ENCODE assay signal across 18 mouse cellular contexts in genomic region chr15:79135783-79136575, GRCm38 (mm10). TPM values are rescaled to one million over a fixed set of nuclear protein-coding genes. Genes with fewer than 3 reads are reported as not detected.
DNase-seq lines count a peak whose midpoint lies in the region; ATAC-seq and TF ChIP-seq lines count a peak whose summit lies in the region.
"Had no signal": no experiment of that assay in that cellular context is flagged by ENCODE, and none has a peak within 500 bp of the region (broad histone marks: within the 10 kb centered on the region; RNA-seq: fewer than 3 reads in every experiment).

No protein-coding gene starts in this region.

- TF ChIP-seq CTCF in layer of hippocampus, adult 2 months (conservative IDR thresholded peaks at IDR 0.05) = no peak
- no peak for TF ChIP-seq CTCF in kidney, adult 2 months (conservative IDR thresholded peaks at IDR 0.05; ENCODE audit: insufficient read depth, insufficient read length, low read depth, low read length)

- DNase-seq in layer of hippocampus, adult 2 months (ENCODE audit: low spot score in 2 of 2) = no peak
- DNase-seq in layer of hippocampus, adult 9-10 months (ENCODE audit: low spot score) = no peak
- peak; percentile 42 for DNase-seq in embryonic facial prominence, embryonic 14.5 days (ENCODE audit: low spot score)
- DNase-seq in kidney, adult 2 months = peak; percentile 62
- DNase-seq in kidney, postnatal 4 days = peak; percentile 36 to 48
- DNase-seq in c-Kit-positive CD71-positive TER-119-positive erythroid progenitor cells, embryonic 14.5 days (ENCODE audit: low spot score) = no peak
- DNase-seq: adrenal gland, adult 2 months; cerebellum, adult 18-20 months; thymus, adult 18-20 months had no signal

- no peak overlapping the region for H3K4me2 ChIP-seq in embryonic facial prominence, embryonic 14.5 days (ENCODE audit: low read depth, low read length)
- H3K4me2 ChIP-seq: forebrain, embryonic 13.5 days; heart, embryonic 15.5 days; hindbrain, embryonic 14.5 days; liver, embryonic 11.5 days; neural tube, embryonic 12.5 days had no signal

- no peaks in the 10 kb centered on the region for H3K27me3 ChIP-seq in embryonic facial prominence, embryonic 14.5 days (replicated peaks; ENCODE audit: control insufficient read depth, insufficient read depth, low read length)
- H3K27me3 ChIP-seq in kidney, adult 2 months (replicated peaks; ENCODE audit: control insufficient read depth, insufficient read depth, low read length) = no peaks in the 10 kb centered on the region
- H3K27me3 ChIP-seq: forebrain, embryonic 13.5 days; heart, embryonic 15.5 days; neural tube, embryonic 12.5 days had no signal

- ATAC-seq in embryonic facial prominence, embryonic 14.5 days (ENCODE audit: low read depth) = 0 out of 2 replicates have a peak, but pooled peaks have one; percentile 38
- no peak for ATAC-seq in CD4-positive, CD25-positive, alpha-beta regulatory T cell, adult 4 months
- ATAC-seq: forebrain, embryonic 13.5 days had no signal

- peak; percentile 20 for TF ChIP-seq POLR2A in kidney, adult 2 months (IDR thresholded peaks at IDR 0.05; ENCODE audit: low read depth, low read length)

- peak overlapping the region; percentile 36; the same call in 1 of the 2 replicates for H3K27ac ChIP-seq in layer of hippocampus, adult 2 months
- no peak overlapping the region for H3K27ac ChIP-seq in embryonic facial prominence, embryonic 14.5 days (replicated peaks; ENCODE audit: low read depth, low read length)
- H3K27ac ChIP-seq in kidney, adult 2 months (ENCODE audit: insufficient read depth, low read depth, low read length) = peak overlapping the region; percentile 41
- H3K27ac ChIP-seq: forebrain, embryonic 13.5 days; heart, embryonic 15.5 days; hindbrain, embryonic 14.5 days; neural tube, embryonic 12.5 days had no signal

- H3K4me3 ChIP-seq in layer of hippocampus, adult 2 months = no peak overlapping the region
- no peak overlapping the region for H3K4me3 ChIP-seq in embryonic facial prominence, embryonic 14.5 days (ENCODE audit: low read depth, low read length)
- H3K4me3 ChIP-seq in kidney, adult 2 months (ENCODE audit: insufficient read depth, low read depth, low read length) = no peak overlapping the region
- H3K4me3 ChIP-seq: forebrain, embryonic 13.5 days; heart, embryonic 15.5 days; neural tube, embryonic 12.5 days had no signal

- WGBS in embryonic facial prominence, embryonic 14.5 days = 56% methylated on average over 11 of the region's 11 CpGs
- 34% methylated on average over 11 of the region's 11 CpGs for WGBS in kidney, adult 2 months

- no peak overlapping the region for H3K9ac ChIP-seq in embryonic facial prominence, embryonic 14.5 days (ENCODE audit: low read depth, low read length)
- H3K9ac ChIP-seq: forebrain, embryonic 13.5 days; heart, embryonic 15.5 days; hindbrain, embryonic 14.5 days; neural tube, embryonic 12.5 days had no signal

- H3K4me1 ChIP-seq in embryonic facial prominence, embryonic 14.5 days (ENCODE audit: control insufficient read depth, insufficient read depth, low read length) = 0 out of 2 replicates have a peak, but pooled peaks cover 3% of the 10 kb centered on the region
- H3K4me1 ChIP-seq in kidney, adult 2 months (ENCODE audit: control insufficient read depth, insufficient read depth, low read length) = peaks cover 30% of the 10 kb centered on the region

- H3K9me3 ChIP-seq in embryonic facial prominence, embryonic 14.5 days (ENCODE audit: control insufficient read depth, low read length) = no peaks in the 10 kb centered on the region
- H3K9me3 ChIP-seq: forebrain, embryonic 13.5 days; G1E; heart, embryonic 15.5 days; neural tube, embryonic 12.5 days had no signal

- H3K36me3 ChIP-seq in embryonic facial prominence, embryonic 14.5 days (ENCODE audit: control insufficient read depth, insufficient read depth, low read length) = peaks cover 37% of the 10 kb centered on the region
- H3K36me3 ChIP-seq in kidney, adult 2 months (ENCODE audit: control insufficient read depth, insufficient read depth, low read length) = no peaks in the 10 kb centered on the region

RNA-seq across cellular contexts. Expression of gene Polr2f, which starts 4.8 kb away (rescaled TPM):
- total RNA-seq in layer of hippocampus, adult 2 months (2021) = 100 to 1,000 TPM in 1 of 2 experiments, 10 to 100 TPM in 1; 97.9 to 103 TPM
- 305 TPM in 2 replicates for polyA plus RNA-seq in embryonic facial prominence, embryonic 14.5 days (2014; fragmentation: Nextera tagmentation; extraction: Ambion mirVana)
- 50.3 and 74.9 TPM in 2 replicates for polyA plus RNA-seq in kidney, adult 2 months (2012; rRNA removed)
- 100 to 1,000 TPM in 1 of 2 experiments, 10 to 100 TPM in 1; 92.3 to 119 TPM for polyA plus RNA-seq in CD4-positive, CD25-positive, alpha-beta regulatory T cell, adult 4 months (2017; shearing (Covaris generic))

RNA-seq across cellular contexts. Expression of gene 1700088E04Rik, which starts 5.1 kb away (rescaled TPM):
- 10 to 100 TPM in 1 of 2 experiments, 1 to 10 TPM in 1; 8.8 to 10.3 TPM for total RNA-seq in layer of hippocampus, adult 2 months (2021)
- 8.5 and 12.2 TPM in 2 replicates for polyA plus RNA-seq in embryonic facial prominence, embryonic 14.5 days (2014; fragmentation: Nextera tagmentation; extraction: Ambion mirVana)
- 18.8 and 19.6 TPM in 2 replicates for polyA plus RNA-seq in kidney, adult 2 months (2012; rRNA removed)
- polyA plus RNA-seq in CD4-positive, CD25-positive, alpha-beta regulatory T cell, adult 4 months (2017; shearing (Covaris generic)) = 10 to 100 TPM in 1 of 2 experiments, 1 to 10 TPM in 1; 4.1 to 10.1 TPM
- total RNA-seq: granulocyte monocyte progenitor cell, adult 5-6 weeks had no signal

RNA-seq across cellular contexts. Expression of gene Micall1, which starts 27.3 kb away (rescaled TPM):
- total RNA-seq in layer of hippocampus, adult 2 months (2021) = 10 to 100 TPM; 31.4 to 35.3 TPM
- 10.5 and 10.8 TPM in 2 replicates for polyA plus RNA-seq in embryonic facial prominence, embryonic 14.5 days (2014; fragmentation: Nextera tagmentation; extraction: Ambion mirVana)
- 23.3 and 24.5 TPM in 2 replicates for polyA plus RNA-seq in kidney, adult 2 months (2012; rRNA removed)
- 10 to 100 TPM; 11.8 to 22.1 TPM for polyA plus RNA-seq in CD4-positive, CD25-positive, alpha-beta regulatory T cell, adult 4 months (2017; shearing (Covaris generic))

RNA-seq across cellular contexts. Expression of gene Sox10, which starts 29.1 kb away (rescaled TPM):
- 10 to 100 TPM; 27.7 to 30.4 TPM for total RNA-seq in layer of hippocampus, adult 2 months (2021)
- polyA plus RNA-seq in embryonic facial prominence, embryonic 14.5 days (2014; fragmentation: Nextera tagmentation; extraction: Ambion mirVana) = 16.2 and 17.7 TPM in 2 replicates
- 0.75 and 1.2 TPM in 2 replicates for polyA plus RNA-seq in kidney, adult 2 months (2012; rRNA removed)
- not detected for polyA plus RNA-seq in CD4-positive, CD25-positive, alpha-beta regulatory T cell, adult 4 months (2017; shearing (Covaris generic))
- total RNA-seq: common myeloid progenitor, adult 5-6 weeks; granulocyte monocyte progenitor cell, adult 5-6 weeks had no signal
- polyA plus RNA-seq: G1E had no signal

Comparison
In these comparisons a context has a peak if more than half of its experiments do, and no peak if none do; other contexts are left out.
1. DNase-seq: peak in embryonic facial prominence, embryonic 14.5 days (single experiment), kidney, adult 2 months (single experiment) and kidney, postnatal 4 days (2 of 2); none in layer of hippocampus, adult 2 months (0 of 2), layer of hippocampus, adult 9-10 months (single experiment) and c-Kit-positive CD71-positive TER-119-positive erythroid progenitor cells, embryonic 14.5 days (single experiment).